Mouse (Mus musculus): ENCODE data around the gene Pcdh7. TPM values are rescaled to one million over a fixed set of nuclear protein-coding genes. Genes with fewer than 3 reads are reported as not detected.

Pcdh7 gene
- polyA plus RNA-seq, 1 experiment = not detected

DNA sequence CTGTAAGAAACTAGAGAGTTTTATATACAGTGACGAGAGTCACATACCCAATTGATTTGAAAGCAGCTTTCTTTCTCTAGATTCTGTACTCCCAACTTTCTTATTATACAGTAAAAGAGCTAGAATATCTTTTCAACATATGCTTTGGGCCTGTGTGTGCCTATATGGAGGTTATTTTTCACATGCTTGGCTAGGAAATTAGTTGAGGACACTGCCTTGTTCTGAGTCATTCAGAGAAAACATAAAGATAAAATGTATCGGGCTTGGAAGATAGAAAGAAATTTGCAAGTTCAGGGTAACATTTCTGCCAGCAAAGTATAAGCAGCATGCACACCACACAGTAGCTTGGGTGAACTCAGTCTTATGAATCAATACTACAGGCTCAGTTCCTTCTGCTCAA, 364.5 kb downstream of the Pcdh7 start:
- TF ChIP-seq CTCF (IDR thresholded peaks at IDR 0.05; ENCODE audit: insufficient read depth, low read depth, low read length) (no peak), POLR2A (IDR thresholded peaks at IDR 0.05; ENCODE audit: insufficient read depth, low read depth, low read length) (no peak)
- Histone ChIP-seq H3K4me3 (ENCODE audit: insufficient read depth, low read depth, low read length) (no peak overlapping the region), H3K27ac (ENCODE audit: insufficient read depth, low read depth, low read length) (no peak overlapping the region), H3K4me1 (ENCODE audit: control insufficient read depth, insufficient read depth, low read length) (no peaks in the 10 kb centered on the region)
- WGBS = 76% methylated on average over 2 of the region's 2 CpGs

DNA sequence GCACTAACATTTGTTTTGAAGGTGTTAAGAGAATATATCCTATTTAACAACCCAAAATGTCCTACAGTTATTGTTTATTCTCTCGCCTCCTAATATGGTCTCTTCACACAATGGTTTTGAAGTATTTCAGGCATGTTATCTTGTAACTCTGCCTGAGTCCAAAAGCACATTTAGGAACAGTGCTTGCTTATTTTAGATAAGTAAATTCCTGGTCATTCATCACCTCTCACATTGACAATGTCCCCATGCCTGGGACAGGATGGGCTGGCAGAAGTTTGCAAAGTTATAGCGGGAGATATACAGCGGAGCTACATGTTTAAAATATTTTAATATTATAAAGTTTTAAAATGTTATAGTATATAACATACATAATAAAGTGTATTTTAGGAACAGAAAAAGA, 365.3 kb downstream of the Pcdh7 start:
- Histone ChIP-seq H3K4me1 (ENCODE audit: control insufficient read depth, insufficient read depth, low read length) (no peaks in the 10 kb centered on the region), H3K27ac (ENCODE audit: insufficient read depth, low read depth, low read length) (no peak overlapping the region), H3K4me3 (ENCODE audit: insufficient read depth, low read depth, low read length) (no peak overlapping the region)
- 97% methylated on average over 3 of the region's 3 CpGs for WGBS
- no peak for TF ChIP-seq POLR2A (IDR thresholded peaks at IDR 0.05; ENCODE audit: insufficient read depth, low read depth, low read length)
- no peak for TF ChIP-seq CTCF (IDR thresholded peaks at IDR 0.05; ENCODE audit: insufficient read depth, low read depth, low read length)

DNA sequence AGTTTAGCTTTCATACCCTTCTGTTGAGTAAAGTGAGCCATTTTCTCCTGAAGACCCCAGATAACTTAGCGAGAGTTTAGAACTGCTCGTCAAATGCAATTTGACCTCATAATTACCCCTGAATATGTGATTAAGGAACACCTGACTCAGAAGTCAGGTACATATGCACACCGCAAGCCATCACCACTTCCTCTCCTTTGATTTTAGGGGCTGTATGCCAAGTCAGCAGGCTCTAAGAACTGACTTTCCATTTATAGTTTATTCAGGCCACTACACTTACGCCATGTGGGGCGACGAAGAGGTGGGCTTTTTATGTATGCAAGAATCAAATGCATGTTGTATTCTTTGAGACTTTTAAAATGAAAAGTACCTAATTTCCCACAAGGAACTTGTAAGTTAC, 366.2 kb downstream of the Pcdh7 start:
- WGBS = 85% methylated on average over 6 of the region's 6 CpGs
- no peak overlapping the region for H3K4me3 ChIP-seq (ENCODE audit: insufficient read depth, low read depth, low read length)
- no peak overlapping the region for H3K27ac ChIP-seq (ENCODE audit: insufficient read depth, low read depth, low read length)
- no peaks in the 10 kb centered on the region for H3K4me1 ChIP-seq (ENCODE audit: control insufficient read depth, insufficient read depth, low read length)
- TF ChIP-seq POLR2A (IDR thresholded peaks at IDR 0.05; ENCODE audit: insufficient read depth, low read depth, low read length) (no peak), CTCF (IDR thresholded peaks at IDR 0.05; ENCODE audit: insufficient read depth, low read depth, low read length) (no peak)

DNA sequence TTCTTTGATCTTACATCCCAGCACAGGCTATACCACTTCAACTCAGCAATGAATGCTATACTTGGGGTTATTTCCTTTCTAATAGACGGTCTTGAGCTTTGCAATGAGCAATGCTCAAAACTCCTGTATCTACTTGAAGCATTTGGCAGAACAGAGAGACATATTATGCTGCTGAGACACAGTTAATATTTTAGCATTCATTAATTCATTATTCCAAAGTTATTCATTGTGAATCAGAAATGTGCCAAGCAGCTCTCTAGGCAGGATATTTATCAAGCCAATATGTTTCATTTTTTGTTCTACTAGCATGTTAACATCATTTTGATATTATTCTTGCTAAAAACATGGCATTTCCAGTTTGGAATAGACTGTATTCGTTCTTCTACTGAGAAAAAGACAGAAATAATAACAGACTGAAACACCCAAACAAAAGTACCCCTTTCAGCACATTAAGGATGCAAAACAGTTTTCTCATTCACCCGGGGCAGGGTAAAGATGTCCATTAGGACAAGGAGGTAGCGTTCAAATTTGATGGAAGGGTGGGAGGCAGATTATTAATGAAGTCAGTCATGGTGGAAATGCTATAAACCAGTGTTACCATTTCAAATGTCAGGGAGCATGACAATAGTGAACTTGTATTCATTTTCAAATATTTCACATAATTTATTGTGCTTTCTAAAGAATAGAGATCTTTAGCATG, 391.0 kb downstream of the Pcdh7 start:
- Histone ChIP-seq H3K4me3 (ENCODE audit: insufficient read depth, low read depth, low read length) (no peak overlapping the region), H3K4me1 (ENCODE audit: control insufficient read depth, insufficient read depth, low read length) (no peaks in the 10 kb centered on the region), H3K27ac (ENCODE audit: insufficient read depth, low read depth, low read length) (no peak overlapping the region)
- 60% methylated on average over 4 of the region's 4 CpGs for WGBS
- no peak for TF ChIP-seq POLR2A (IDR thresholded peaks at IDR 0.05; ENCODE audit: insufficient read depth, low read depth, low read length)
- TF ChIP-seq CTCF (IDR thresholded peaks at IDR 0.05; ENCODE audit: insufficient read depth, low read depth, low read length) = no peak

DNA sequence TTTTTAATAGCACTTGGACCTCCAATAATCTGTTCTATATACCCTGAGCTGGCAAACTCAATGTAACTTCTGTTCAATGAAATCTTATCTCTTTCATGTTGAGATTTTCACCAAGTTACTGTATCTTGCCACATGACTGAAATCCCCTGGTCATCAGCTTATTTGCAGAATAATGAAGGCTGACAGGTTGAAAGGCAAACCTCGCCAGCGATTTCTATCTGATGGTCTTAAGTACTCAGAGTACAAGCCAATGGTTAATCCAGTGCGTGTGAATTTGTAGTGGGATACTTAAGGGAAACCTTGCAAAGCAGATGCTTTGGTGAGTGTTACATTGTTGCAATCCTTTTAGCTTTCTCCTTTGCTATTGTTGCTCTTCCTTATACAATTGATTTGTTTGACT, 398.3 kb downstream of the Pcdh7 start:
- WGBS = 87% methylated on average over 3 of the region's 3 CpGs
- Histone ChIP-seq H3K4me3 (ENCODE audit: insufficient read depth, low read depth, low read length) (no peak overlapping the region), H3K27ac (ENCODE audit: insufficient read depth, low read depth, low read length) (no peak overlapping the region), H3K4me1 (ENCODE audit: control insufficient read depth, insufficient read depth, low read length) (no peaks in the 10 kb centered on the region)
- TF ChIP-seq POLR2A (IDR thresholded peaks at IDR 0.05; ENCODE audit: insufficient read depth, low read depth, low read length) (no peak), CTCF (IDR thresholded peaks at IDR 0.05; ENCODE audit: insufficient read depth, low read depth, low read length) (no peak)

DNA sequence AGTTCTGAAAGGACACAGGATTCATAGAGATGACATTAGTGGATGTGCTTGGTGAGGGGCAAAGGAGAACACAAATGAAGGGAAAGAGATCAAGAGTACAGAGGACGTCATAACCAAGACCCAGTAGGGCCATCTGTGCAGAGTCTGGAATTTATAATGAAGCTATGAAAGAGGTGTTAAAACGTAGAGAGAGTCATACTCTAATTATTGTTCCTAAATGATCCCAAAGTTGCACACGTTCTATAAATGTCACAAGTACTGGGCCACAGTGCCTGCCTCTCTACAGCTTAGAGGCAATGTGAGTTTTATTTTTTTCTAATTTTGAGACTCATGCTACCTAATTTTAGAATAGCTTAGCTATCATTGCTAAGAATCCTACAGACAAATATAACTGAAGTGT, 400.1 kb downstream of the Pcdh7 start:
- H3K4me1 ChIP-seq (ENCODE audit: control insufficient read depth, insufficient read depth, low read length) = no peaks in the 10 kb centered on the region
- no peak overlapping the region for H3K4me3 ChIP-seq (ENCODE audit: insufficient read depth, low read depth, low read length)
- no peak overlapping the region for H3K27ac ChIP-seq (ENCODE audit: insufficient read depth, low read depth, low read length)
- 63% methylated on average over 3 of the region's 3 CpGs for WGBS
- TF ChIP-seq CTCF (IDR thresholded peaks at IDR 0.05; ENCODE audit: insufficient read depth, low read depth, low read length) (no peak), POLR2A (IDR thresholded peaks at IDR 0.05; ENCODE audit: insufficient read depth, low read depth, low read length) (no peak)

DNA sequence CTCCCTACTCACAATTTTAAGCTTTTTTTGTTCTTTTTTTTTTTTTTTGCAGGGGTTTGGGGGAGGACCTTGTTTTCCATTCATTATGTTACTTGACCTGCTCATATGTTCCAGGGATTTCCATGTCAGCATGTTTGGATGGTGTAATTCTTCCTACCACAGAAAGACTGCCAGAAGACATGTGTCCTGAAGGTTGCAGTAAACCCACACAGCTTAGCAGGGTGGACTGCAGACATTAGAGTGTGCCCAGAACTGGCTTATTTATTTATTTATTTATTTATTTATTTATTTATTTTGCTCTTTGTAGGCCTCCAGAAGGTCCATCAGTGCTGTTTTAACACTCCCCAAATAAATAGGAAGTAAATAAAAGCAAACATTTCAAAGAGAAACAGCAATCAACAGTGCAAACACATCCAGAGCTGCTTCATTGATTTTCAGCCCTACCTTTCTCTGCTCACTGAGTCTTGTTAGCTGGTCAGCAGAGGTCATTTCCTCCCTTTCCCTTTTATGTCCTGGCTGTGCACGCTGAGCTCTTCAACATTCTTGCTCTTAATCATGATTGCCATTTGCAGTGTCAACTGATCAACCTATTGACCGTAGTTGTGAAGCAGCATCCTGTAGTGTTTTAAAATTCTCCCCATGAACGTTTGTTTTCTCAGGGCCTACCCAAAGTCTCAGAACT, 401.3 kb downstream of the Pcdh7 start:
- H3K4me3 ChIP-seq (ENCODE audit: insufficient read depth, low read depth, low read length) = no peak overlapping the region
- TF ChIP-seq POLR2A (IDR thresholded peaks at IDR 0.05; ENCODE audit: insufficient read depth, low read depth, low read length) (no peak), CTCF (IDR thresholded peaks at IDR 0.05; ENCODE audit: insufficient read depth, low read depth, low read length) (no peak)
- 56% methylated on average over 3 of the region's 3 CpGs for WGBS
- no peaks in the 10 kb centered on the region for H3K4me1 ChIP-seq (ENCODE audit: control insufficient read depth, insufficient read depth, low read length)
- H3K27ac ChIP-seq (ENCODE audit: insufficient read depth, low read depth, low read length) = no peak overlapping the region

DNA sequence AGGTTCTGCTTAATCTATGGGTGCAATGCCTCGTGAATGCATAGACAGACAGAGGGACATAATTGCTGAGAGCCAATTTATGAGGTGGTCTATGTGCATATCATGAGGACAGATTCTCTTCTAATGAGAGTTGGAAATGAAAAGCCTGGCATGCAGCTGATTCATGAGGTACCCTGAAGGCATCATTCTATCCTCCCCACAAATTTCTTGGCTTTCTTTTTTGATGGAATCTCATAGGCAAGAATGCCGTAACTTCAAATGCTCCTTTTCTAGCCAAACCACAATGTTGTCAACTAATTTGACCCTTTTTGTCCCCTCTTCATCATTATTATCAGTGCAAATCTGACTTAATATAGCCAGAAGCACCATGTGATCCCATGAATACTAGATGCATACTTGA, 426.1 kb downstream of the Pcdh7 start:
- TF ChIP-seq CTCF (IDR thresholded peaks at IDR 0.05; ENCODE audit: insufficient read depth, low read depth, low read length) (no peak), POLR2A (IDR thresholded peaks at IDR 0.05; ENCODE audit: insufficient read depth, low read depth, low read length) (no peak)
- 88% methylated on average over 2 of the region's 2 CpGs for WGBS
- no peak overlapping the region for H3K4me3 ChIP-seq (ENCODE audit: insufficient read depth, low read depth, low read length)

DNA sequence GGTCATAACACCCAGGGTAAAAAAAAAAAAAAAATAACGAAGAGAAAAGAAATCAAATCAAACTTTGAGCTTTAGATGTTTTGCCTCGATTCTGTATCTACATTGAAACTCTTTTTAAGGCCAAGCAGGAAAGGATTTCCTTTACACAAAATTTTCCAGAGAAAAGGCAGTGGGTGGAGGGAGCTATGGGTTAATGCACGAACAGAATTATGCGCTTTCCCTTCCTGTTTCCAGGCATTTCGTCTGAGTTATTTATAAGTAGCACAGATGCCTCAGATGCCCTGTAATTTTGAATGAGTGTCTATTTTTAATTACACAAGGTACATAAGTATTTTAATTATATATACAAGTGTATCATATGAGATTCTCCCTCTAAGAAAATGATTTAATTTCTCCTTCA, 436.2 kb downstream of the Pcdh7 start:
- H3K4me3 ChIP-seq (ENCODE audit: insufficient read depth, low read depth, low read length) = no peak overlapping the region
- no peak overlapping the region for H3K27ac ChIP-seq (ENCODE audit: insufficient read depth, low read depth, low read length)
- no peaks in the 10 kb centered on the region for H3K4me1 ChIP-seq (ENCODE audit: control insufficient read depth, insufficient read depth, low read length)
- TF ChIP-seq CTCF (IDR thresholded peaks at IDR 0.05; ENCODE audit: insufficient read depth, low read depth, low read length) (no peak), POLR2A (IDR thresholded peaks at IDR 0.05; ENCODE audit: insufficient read depth, low read depth, low read length) (no peak)
- 40% methylated on average over 5 of the region's 5 CpGs for WGBS

More for the DNA sequence above, 426.1 kb downstream of the Pcdh7 start:
- no peak overlapping the region for H3K27ac ChIP-seq (ENCODE audit: insufficient read depth, low read depth, low read length)
- no peaks in the 10 kb centered on the region for H3K4me1 ChIP-seq (ENCODE audit: control insufficient read depth, insufficient read depth, low read length)
